Mouse (Mus musculus) kidney, adult 2 months (tissue): Measurements from ENCODE around the gene Scgb1a1. TPM values are rescaled to one million over a fixed set of nuclear protein-coding genes. Genes with fewer than 3 reads are reported as not detected.

Source experiments
- DNase-seq: peaks from one replicate; pipeline ENCODE4 v3.0.0; 2021
- H3K27ac ChIP-seq: fragments of 200-500 bp; 2 replicates; pipeline ENCODE4 v1.5.1; 2012; ENCODE audit warnings: low read depth, low read length, control low read depth, inconsistent platforms; ENCODE audit not compliant: insufficient read depth
- H3K27me3 ChIP-seq: fragments of 200-500 bp; replicated peaks from 2 replicates; pipeline ENCODE4 v1.6.1; 2012; ENCODE audit warnings: mild to moderate bottlenecking, moderate library complexity, low read length, inconsistent platforms; ENCODE audit not compliant: control insufficient read depth, insufficient read depth
- H3K36me3 ChIP-seq: fragments of 200-500 bp; 2 replicates; pipeline ENCODE4 v1.6.1; 2012; ENCODE audit warnings: mild to moderate bottlenecking, moderate library complexity, low read length, inconsistent platforms; ENCODE audit not compliant: control insufficient read depth, insufficient read depth
- H3K4me1 ChIP-seq: fragments of 200-500 bp; 2 replicates; pipeline ENCODE4 v1.6.1; 2011; ENCODE audit warnings: low read length; ENCODE audit not compliant: control insufficient read depth, insufficient read depth
- H3K4me3 ChIP-seq: fragments of 200-500 bp; 2 replicates; pipeline ENCODE4 v1.5.1; 2011; ENCODE audit warnings: mild to moderate bottlenecking, low read depth, low read length, control low read depth; ENCODE audit not compliant: insufficient read depth
- CTCF ChIP-seq: fragments of 200-500 bp; conservative IDR thresholded peaks from 2 replicates; pipeline ENCODE4 v1.5.1; 2011; ENCODE audit warnings: low read depth, mild to moderate bottlenecking, control low read depth, low read length, moderate library complexity, mixed read lengths; ENCODE audit not compliant: insufficient read depth, insufficient read length
- POLR2A ChIP-seq: fragments of 200-500 bp; IDR thresholded peaks from one replicate; pipeline ENCODE4 v1.6.1; 2011; ENCODE audit warnings: low read depth, low read length, control low read depth
- WGBS: fragments of 180-500 bp; shearing (Covaris S2); methylation state at CpG from one replicate; pipeline ENCODE4 v1.1.7; 2018; 5-methylcytosine and 5-hydroxymethylcytosine counted together
- polyA plus RNA-seq: library from polyadenylated mRNA; depleted of rRNA; stranded (reverse); fragments of >200 nt; gene quantifications from 2 replicates; pipeline ENCODE4 v1.2.3, GENCODE M21; 2012; rRNA removed

Scgb1a1 gene
- polyA plus RNA-seq, 1 experiment: 0.22 TPM

DNA sequence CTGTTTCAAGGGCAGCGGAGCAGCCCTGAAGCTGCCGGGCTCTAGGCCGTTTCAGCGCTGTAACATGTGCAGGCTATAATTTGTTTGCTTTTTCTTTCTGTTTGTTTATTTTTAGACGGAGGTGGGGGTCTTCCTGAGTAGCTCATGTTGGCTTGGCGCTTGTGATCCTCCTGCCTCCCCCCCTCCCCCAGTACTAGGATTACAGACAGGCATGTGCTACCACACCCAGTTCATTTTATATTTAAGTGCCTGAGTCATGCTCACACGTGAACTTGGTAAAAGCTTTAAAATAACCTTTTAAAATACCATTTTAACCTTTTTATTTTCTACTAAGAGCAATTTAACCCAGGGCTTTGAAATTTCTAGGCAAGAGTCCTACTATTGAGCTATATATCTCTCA lies 47.8 kb downstream of the Scgb1a1 start:
- Histone ChIP-seq H3K27ac (no peak overlapping the region), H3K4me3 (no peak overlapping the region), H3K27me3 (no peaks in the 10 kb centered on the region), H3K36me3 (no peaks in the 10 kb centered on the region), H3K4me1 (0 out of 2 replicates have a peak, but pooled peaks cover 5% of the 10 kb centered on the region)
- WGBS: 55% methylated on average over 7 of the region's 7 CpGs
- DNase-seq: no peak
- TF ChIP-seq POLR2A: no peak
- no peak for TF ChIP-seq CTCF

DNA sequence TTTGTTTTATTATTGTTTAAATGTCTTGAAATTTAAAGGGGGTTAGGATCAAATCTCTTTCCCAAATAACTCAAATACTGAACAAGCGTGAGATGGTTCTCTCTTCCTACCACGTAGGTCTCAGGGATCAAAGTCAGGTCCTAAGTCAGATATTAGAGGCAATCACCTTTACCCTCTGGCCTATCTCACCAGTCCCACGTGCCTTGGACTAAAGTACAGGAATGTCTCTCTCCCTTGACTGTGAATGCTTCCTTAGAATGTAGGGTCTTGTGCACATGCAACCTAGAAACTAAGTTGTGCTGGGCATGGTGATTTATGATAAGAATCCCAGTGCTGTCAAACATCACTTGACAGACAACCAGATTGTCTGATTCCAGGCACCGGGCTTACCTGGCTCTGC lies 48.5 kb downstream of the Scgb1a1 start:
- no peak overlapping the region for H3K27ac ChIP-seq
- TF ChIP-seq POLR2A: no peak
- TF ChIP-seq CTCF: no peak
- no peaks in the 10 kb centered on the region for H3K27me3 ChIP-seq
- no peaks in the 10 kb centered on the region for H3K36me3 ChIP-seq
- no peak overlapping the region for H3K4me3 ChIP-seq
- DNase-seq: no peak
- WGBS: 64% methylated on average over 4 of the region's 4 CpGs
- peaks cover 5% of the 10 kb centered on the region; the same call in 1 of the 2 replicates for H3K4me1 ChIP-seq

DNA sequence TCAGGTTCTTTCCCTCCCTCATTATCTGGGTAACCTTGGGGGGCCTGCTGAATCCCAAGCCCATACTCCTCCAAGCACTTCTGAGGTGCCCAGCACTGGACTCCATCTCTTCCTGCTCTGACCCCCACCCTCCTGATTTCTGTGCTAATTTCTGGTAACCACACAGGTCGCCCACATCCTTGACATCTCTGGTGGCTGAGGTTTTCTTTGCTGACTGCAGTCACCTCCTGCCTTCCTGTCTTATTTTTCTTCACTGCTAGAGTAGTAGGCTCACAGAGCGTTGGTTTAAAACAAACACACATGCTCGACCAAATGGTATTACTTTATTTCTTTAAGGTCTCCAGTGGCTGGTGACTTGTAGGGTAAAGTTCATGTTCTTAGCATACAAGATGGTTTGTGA lies 49.6 kb downstream of the Scgb1a1 start:
- 69% methylated on average over 3 of the region's 3 CpGs for WGBS
- Histone ChIP-seq H3K4me3 (no peak overlapping the region), H3K27ac (no peak overlapping the region), H3K27me3 (no peaks in the 10 kb centered on the region), H3K36me3 (no peaks in the 10 kb centered on the region), H3K4me1 (peaks cover 5% of the 10 kb centered on the region; the same call in 1 of the 2 replicates)
- TF ChIP-seq POLR2A (no peak), CTCF (no peak)
- DNase-seq: no peak

DNA sequence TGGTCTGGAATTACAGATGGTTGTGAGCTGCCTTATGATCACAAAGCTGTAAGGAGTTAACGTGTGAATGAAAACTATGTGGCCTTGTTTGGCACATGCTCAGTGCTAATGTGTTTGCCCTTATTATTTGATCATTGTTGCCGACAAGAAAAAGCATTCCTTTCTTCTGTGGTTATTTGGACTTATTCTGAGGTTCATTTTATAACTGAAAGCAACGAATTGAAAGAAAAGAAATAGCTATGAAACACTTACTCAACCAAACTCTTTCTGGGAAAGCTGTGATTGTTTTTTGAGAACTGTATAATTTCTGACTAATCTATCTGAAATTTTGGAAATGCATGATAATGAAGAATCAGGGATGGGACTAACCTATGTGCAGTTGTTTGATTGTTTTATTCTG lies 52.7 kb downstream of the Scgb1a1 start:
- 48% methylated on average over 3 of the region's 3 CpGs for WGBS
- Histone ChIP-seq H3K4me3 (no peak overlapping the region), H3K27ac (no peak overlapping the region), H3K27me3 (no peaks in the 10 kb centered on the region), H3K4me1 (peaks cover 5% of the 10 kb centered on the region; the same call in 1 of the 2 replicates), H3K36me3 (no peaks in the 10 kb centered on the region)
- DNase-seq: no peak
- TF ChIP-seq CTCF (no peak), POLR2A (no peak)

DNA sequence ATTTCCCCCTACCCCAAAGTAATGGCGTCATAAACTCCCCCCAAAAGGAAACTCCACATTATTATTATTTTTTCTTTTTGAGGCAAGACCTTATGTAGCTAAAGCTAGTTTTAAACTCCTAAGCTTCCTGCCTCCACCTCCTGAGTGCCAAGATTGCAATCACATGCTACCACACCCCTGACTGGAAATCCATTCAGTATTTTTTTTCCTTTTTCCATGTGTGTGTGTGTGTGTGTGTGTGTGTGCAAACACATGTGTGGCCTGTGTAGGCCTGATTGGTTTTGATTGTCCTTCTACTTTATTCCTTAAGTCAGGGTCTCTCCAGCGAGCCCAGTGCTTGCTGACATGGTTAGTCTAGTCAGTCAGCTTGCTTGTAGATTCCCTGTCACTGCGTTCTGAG lies 53.3 kb downstream of the Scgb1a1 start:
- no peak for DNase-seq
- no peak overlapping the region for H3K27ac ChIP-seq
- no peaks in the 10 kb centered on the region for H3K27me3 ChIP-seq
- no peaks in the 10 kb centered on the region for H3K36me3 ChIP-seq
- peaks cover under 1% of the 10 kb centered on the region; the same call in 1 of the 2 replicates for H3K4me1 ChIP-seq
- no peak overlapping the region for H3K4me3 ChIP-seq
- TF ChIP-seq CTCF (no peak), POLR2A (no peak)
- 82% methylated on average over 3 of the region's 3 CpGs for WGBS

Other genes with a start within 250 kb of the Scgb1a1 start
- 0.29 and 0.83 TPM in 2 replicates for gene Gng3, start 248.8 kb downstream of the Scgb1a1 start, polyA plus RNA-seq
- gene Lrrn4cl, start 237.2 kb downstream of the Scgb1a1 start, polyA plus RNA-seq: 0.87 and 1.5 TPM in 2 replicates
- 121 and 133 TPM in 2 replicates for gene Ubxn1, start 216.5 kb downstream of the Scgb1a1 start, polyA plus RNA-seq
- 49.4 and 74.7 TPM in 2 replicates for gene Uqcc3, start 207.0 kb downstream of the Scgb1a1 start, polyA plus RNA-seq
- gene Lbhd1, start 204.2 kb downstream of the Scgb1a1 start, polyA plus RNA-seq: 1.6 and 2.2 TPM in 2 replicates
- gene Gm49403, start 204.0 kb downstream of the Scgb1a1 start, polyA plus RNA-seq: not detected in 2 replicates
- 21.7 and 23.9 TPM in 2 replicates for gene 1810009A15Rik, start 199.1 kb downstream of the Scgb1a1 start, polyA plus RNA-seq
- gene Gm49416, start 199.0 kb downstream of the Scgb1a1 start, polyA plus RNA-seq: not detected in 2 replicates
- gene Ints5, start 195.0 kb downstream of the Scgb1a1 start, polyA plus RNA-seq: 16.7 and 18.9 TPM in 2 replicates
- 130 and 136 TPM in 2 replicates for gene Ganab, start 189.9 kb downstream of the Scgb1a1 start, polyA plus RNA-seq
- 105 and 125 TPM in 2 replicates for gene B3gat3, start 167.6 kb downstream of the Scgb1a1 start, polyA plus RNA-seq
- 12.0 and 13.9 TPM in 2 replicates for gene Rom1, start 158.6 kb downstream of the Scgb1a1 start, polyA plus RNA-seq
- 35.1 and 35.7 TPM in 2 replicates for gene Eml3, start 158.4 kb downstream of the Scgb1a1 start, polyA plus RNA-seq
- 16.9 and 19.8 TPM in 2 replicates for gene Mta2, start 146.1 kb downstream of the Scgb1a1 start, polyA plus RNA-seq
- gene Tut1, start 134.1 kb downstream of the Scgb1a1 start, polyA plus RNA-seq: 14.1 and 14.3 TPM in 2 replicates
- 203 and 236 TPM in 2 replicates for gene Eef1g, start 120.9 kb downstream of the Scgb1a1 start, polyA plus RNA-seq
- gene Ahnak, start 98.7 kb downstream of the Scgb1a1 start, polyA plus RNA-seq: 11.9 TPM in 2 replicates
- 1.9 and 3.5 TPM in 2 replicates for gene Asrgl1, start 47.7 kb upstream of the Scgb1a1 start, polyA plus RNA-seq